Mouse (Mus musculus): ENCODE data around the gene Maml2.
A peak's percentile ranks its signal among the peaks of the same experiment; 100 is the strongest.

Gene Maml2

GRCm38 (mm10) chr9:13623892-13624422 lies 326.2 kb downstream of the Maml2 start:
- DNase-seq = no peak

GRCm38 (mm10) chr9:13624780-13625179 lies 327.0 kb downstream of the Maml2 start:
- DNase-seq = no peak

DNA sequence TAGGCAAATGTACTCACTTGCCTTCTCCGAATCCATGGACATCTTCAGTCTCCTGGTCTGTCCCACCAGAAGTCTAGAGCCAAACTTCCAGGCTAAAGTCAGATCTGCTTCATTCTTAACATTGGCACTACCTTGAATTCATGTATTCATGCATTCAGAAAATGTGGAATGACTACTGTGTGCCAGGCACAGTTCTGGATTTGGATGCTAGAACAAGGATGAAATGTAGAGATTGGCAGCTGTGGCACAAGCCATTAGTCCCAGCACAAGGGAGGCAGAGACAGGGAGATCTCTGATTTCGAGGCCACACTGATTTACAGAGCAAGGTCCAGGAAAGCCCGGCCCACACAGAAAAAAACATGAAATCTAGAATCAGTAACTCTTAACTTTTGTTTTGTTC lies 327.5 kb downstream of the Maml2 start:
- no peak for DNase-seq

- DNase-seq = no peak
Observed at GRCm38 (mm10) chr9:13626480-13626879, 328.7 kb downstream of the Maml2 start.

DNA sequence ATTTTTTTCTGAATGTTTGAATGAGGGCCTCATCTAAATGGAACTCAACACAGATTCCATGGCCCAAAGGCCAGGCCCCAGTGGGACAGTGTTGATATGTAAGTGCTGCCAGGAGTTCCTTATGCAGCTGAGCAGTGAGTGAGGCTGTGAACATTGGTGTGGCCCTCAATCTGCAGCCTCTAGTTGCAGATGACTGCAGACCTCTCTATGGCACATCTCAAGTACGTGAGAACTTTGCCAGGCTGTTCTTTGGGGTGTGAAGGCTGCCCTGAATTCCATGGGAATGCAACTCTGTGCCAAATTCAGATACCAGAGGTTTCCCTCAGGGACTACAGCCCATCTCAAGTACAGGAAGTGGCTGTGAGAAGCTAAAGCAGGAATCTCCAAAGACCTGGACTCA lies 335.6 kb downstream of the Maml2 start:
- no peak for DNase-seq

DNA sequence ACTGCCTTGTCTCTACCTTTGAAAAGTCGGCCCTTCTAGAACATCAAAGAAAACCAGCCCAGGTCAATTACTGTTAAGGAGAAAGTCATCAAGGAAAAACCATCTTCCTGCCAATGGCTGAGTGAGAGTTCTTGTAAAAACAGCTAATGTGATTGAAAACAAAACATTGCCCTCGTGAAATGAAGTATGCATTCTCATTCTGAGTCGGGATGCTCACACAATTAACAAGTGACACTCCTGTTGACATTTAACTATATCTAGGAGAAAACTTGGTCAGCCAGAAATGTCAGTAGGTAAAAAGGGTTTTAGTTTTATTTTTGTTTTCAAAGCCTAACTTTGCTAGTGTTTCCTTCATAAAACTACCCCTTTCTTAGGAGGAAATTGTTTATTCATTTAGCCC lies 341.9 kb downstream of the Maml2 start:
- DNase-seq = no peak

- DNase-seq = peak; percentile 36
Observed at GRCm38 (mm10) chr9:13645153-13645552, 347.4 kb downstream of the Maml2 start.

GRCm38 (mm10) chr9:13651065-13651464 lies 353.3 kb downstream of the Maml2 start:
- no peak for DNase-seq

DNA sequence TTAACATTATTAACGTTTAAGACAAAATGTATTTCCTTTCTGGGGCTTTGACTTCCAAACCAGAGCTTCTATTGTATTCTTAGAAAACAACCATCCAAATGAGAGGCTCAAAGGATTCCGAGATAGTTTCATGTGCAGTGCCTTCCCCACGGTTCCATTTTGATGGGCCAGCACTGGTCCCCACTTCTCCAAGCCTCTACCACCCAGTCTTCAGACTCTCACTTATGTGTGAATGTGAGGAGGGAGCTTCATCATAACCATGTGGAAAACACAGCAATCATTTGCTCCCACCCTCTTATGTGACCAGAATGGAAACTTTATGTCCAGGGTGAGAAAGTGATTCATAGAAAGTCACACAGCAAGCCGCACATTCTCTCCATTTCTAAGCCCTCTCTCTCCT lies 354.1 kb downstream of the Maml2 start:
- no peak for DNase-seq

- DNase-seq = peak; percentile 61
Observed at GRCm38 (mm10) chr9:13652389-13652877, 354.7 kb downstream of the Maml2 start.

DNA sequence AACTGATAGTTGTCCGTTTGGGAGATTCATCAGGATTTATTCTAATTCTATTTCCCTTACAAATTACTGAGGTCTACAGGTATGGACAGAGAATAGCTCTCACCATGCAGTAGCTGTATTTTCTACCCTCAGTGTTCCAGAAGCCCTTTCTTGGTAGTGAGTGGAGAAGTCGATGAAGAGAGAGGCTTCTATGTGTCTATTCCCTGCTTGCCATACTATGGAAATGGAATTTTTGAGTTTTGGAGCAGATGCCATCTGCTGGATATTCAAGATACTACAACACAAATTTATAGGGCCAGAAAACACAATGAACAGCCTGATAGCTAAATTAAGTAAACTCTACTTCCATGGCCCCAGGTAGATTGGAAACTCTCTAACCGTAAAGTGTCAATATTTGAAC lies 355.2 kb downstream of the Maml2 start:
- DNase-seq = peak; percentile 59

DNA sequence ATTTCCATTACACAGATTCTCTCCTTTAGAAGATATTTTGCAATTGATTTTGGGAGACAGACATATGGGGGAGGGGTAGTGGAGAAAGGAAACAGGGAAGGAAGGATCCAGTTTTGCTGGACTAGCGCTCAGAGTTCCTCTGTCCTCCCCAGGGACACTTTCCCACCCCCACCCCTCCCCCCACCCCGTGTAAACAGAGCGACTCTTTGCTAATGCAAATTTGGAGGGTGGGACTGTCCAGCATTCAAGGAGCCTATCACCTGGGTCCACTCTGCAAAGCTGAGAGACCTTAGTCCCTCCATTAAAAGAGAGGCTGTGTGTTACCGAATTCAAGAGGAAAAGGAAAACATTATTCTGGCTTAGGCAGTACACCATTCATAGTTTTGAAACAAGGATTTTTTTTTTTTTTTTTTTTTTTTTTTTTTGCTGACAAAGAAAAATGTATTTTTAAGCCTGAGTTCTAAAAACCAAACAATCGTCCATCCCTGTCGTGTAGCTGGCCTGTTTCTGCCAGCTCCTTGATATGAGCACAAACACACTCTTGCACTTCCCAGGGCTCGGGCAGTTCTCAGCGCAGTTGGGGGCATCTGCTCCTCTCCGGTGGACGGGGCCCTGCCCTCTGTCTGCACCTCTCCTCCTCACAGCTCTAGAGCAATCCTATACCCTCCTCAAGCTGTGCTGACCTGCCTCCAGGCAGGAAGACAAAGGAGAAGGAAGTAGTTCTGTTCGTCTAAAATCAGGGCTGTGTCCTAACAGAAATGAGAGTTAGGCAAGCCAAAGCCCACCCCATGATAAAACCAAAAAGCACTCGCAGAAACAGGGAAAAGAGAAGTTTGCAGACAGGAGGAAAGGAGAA lies 364.2 kb downstream of the Maml2 start:
- DNase-seq = peak; percentile 54

GRCm38 (mm10) chr9:13665487-13665969 lies 367.8 kb downstream of the Maml2 start:
- no peak for DNase-seq

- no peak for DNase-seq
Observed at GRCm38 (mm10) chr9:13667955-13668354, 370.2 kb downstream of the Maml2 start.

DNA sequence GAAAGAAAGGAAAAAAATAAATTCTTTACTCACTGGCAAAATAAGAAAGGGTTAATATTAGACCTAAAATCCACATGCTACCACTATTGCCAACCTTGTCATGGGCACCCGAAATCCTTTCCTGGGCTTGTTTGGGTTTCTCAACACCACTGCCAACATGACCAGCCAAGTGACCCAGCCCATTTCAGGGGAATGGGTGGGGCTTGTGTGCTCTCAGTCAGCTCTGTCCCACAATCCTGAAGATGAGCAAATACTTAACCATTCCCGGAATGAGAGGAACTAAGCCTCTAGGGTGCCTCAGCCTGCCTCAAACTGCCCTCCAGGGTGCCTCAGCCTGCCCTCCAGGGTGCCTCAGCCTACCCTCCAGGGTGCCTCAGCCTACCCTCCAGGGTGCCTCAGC lies 371.0 kb downstream of the Maml2 start:
- DNase-seq = no peak

GRCm38 (mm10) chr9:13671125-13671769 lies 373.5 kb downstream of the Maml2 start:
- DNase-seq = no peak

- no peak for DNase-seq
Observed at GRCm38 (mm10) chr9:13673304-13673703, 375.5 kb downstream of the Maml2 start.

DNA sequence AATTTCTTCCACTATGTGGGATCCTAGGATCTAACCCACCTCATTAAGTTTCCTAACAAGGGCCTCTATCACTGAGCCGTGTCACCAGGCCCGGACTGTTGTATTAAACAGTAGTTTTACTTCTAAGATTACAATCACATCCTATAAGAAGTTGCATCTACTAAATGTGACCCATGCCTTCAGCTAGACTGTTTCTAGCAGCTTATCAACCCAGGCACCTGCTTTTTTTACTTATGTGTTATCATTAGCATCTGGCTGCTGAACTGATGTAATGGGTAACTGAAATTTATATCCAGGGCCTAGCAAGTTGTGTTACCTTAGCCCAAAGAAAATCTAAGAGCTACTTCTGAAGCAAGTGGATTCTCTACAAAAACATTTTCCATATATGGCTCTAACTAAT lies 380.3 kb downstream of the Maml2 start:
- DNase-seq = no peak

GRCm38 (mm10) chr9:13679696-13680095 lies 381.9 kb downstream of the Maml2 start:
- DNase-seq = no peak

DNA sequence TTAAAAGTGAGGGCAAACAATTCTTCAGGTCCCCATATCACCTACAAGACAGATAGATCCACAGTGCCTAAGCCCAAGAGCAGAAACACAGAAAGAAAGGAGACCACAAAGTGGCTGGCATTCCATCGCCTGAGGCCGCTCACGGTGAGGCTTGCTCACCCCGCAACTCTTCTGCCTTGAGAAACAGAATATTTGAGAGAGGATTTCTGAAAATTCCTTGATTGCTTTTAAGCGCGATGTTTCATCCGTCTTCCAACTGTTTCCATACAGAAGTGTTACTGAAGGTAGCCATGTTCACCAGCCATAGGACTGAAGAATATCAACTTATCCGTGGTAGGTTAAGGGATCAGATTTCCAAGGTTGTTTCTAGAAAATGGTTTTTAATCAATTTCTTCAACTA lies 383.4 kb downstream of the Maml2 start:
- DNase-seq = no peak

DNA sequence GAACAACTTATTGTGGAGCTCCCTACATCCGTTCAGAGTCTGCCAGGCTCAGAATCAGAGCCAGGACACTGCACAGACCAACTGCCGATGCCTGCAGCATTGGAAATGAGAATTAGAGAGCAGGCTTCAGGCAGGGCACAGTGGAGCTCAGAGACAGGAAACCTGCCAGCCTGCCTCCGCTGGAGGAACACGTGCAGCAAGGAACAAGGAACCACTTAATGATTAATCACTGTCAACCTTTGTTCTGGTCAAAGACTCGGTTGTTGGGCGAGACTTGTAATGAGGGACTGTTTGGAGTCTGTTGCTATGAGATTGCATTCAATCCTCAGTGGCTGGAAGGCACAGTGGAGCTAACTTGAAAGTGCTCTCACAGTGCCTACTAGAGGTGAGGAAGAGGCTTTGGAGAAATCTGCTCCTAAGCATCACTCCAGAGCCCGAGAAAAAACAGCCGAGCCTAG lies 383.9 kb downstream of the Maml2 start:
- peak; percentile 77 for DNase-seq

GRCm38 (mm10) chr9:13684327-13684934 lies 386.7 kb downstream of the Maml2 start:
- DNase-seq = no peak

GRCm38 (mm10) chr9:13686977-13687659 lies 389.4 kb downstream of the Maml2 start:
- peak; percentile 22 for DNase-seq
